Mouse (Mus musculus) heart, postnatal 0 days (tissue): Measurements from ENCODE around the gene Fam53b.

Experiments
- CTCF ChIP-seq: IDR thresholded peaks from 2 replicates; pipeline ENCODE4 v1.5.1; 2016; ENCODE audit warnings: antibody characterized with exemption, control low read depth, low read depth
- EP300 ChIP-seq: IDR thresholded peaks from 2 replicates; pipeline ENCODE4 v1.6.1; 2016; ENCODE audit warnings: antibody characterized with exemption, low read depth

DNA sequence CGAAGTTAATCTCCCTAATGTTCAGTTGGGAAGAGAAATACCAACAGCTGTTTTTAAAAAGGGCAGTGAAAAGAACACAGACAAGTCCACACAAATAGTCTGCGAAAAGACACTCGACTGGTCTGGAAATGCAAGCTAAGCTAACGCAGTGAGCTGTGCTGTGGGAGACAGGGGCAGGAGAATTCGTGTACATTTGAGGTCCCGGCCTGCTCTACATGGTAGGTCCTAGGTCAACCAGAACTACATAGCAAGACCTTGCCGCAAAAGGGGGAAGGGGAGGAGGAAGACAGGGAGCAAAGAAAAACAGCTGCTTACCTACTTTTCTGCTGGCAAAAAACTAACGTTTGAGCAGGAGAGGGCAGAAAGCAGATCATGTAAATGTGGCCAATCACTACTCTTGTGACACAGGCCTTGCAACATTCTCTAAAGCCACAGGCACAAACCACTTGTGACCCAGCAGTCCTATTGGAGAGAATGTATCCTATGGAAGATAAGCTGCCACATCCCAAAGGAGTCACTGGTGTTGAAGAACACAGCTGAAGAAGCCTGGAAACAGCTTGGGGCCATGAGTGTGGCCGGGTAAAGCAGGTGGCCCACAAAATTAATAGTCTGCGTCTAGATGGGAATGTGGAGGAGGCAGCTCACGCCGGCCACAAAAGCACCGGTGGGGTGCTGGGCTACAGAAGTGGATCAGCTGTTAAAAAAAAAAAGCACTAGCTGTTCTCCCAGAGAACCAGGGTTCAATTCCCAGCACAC, 87.4 kb downstream of the Fam53b start:
- TF ChIP-seq EP300, result no peak
- no peak for TF ChIP-seq CTCF
